Mouse (Mus musculus): ENCODE results near the gene Spaca3.

The Spaca3 gene

GRCm38 (mm10) chr11:80872509-80873474, 14.6 kb downstream of the Spaca3 start:
- DNase-seq, result peak; percentile 39

GRCm38 (mm10) chr11:80877131-80877651, 19.0 kb downstream of the Spaca3 start:
- DNase-seq, result peak; percentile 47

GRCm38 (mm10) chr11:80878026-80878425, 19.9 kb downstream of the Spaca3 start:
- no peak for DNase-seq

- DNase-seq, result peak; percentile 49
These were observed 24.2 kb downstream of the Spaca3 start for GRCm38 (mm10) chr11:80882229-80882810.

GRCm38 (mm10) chr11:80884521-80885231, 26.5 kb downstream of the Spaca3 start:
- peak; percentile 65 for DNase-seq

GRCm38 (mm10) chr11:80886365-80886764, 28.2 kb downstream of the Spaca3 start:
- DNase-seq, result peak; percentile 54

GRCm38 (mm10) chr11:80887021-80887420, 28.9 kb downstream of the Spaca3 start:
- no peak for DNase-seq

- no peak for DNase-seq
These were observed 31.3 kb downstream of the Spaca3 start for GRCm38 (mm10) chr11:80889336-80890063.

GRCm38 (mm10) chr11:80895853-80896252, 37.7 kb downstream of the Spaca3 start:
- DNase-seq, result no peak

GRCm38 (mm10) chr11:80900555-80900954, 42.4 kb downstream of the Spaca3 start:
- no peak for DNase-seq

- no peak for DNase-seq
These were observed 44.5 kb downstream of the Spaca3 start for GRCm38 (mm10) chr11:80902664-80903063.

- DNase-seq, result no peak
These were observed 45.3 kb downstream of the Spaca3 start for GRCm38 (mm10) chr11:80903426-80903825.

- no peak for DNase-seq
These were observed 46.4 kb downstream of the Spaca3 start for GRCm38 (mm10) chr11:80904559-80904958.

GRCm38 (mm10) chr11:80906456-80906855, 48.3 kb downstream of the Spaca3 start:
- DNase-seq, result peak; percentile 62

GRCm38 (mm10) chr11:80907820-80908219, 49.7 kb downstream of the Spaca3 start:
- DNase-seq, result peak; percentile 63

GRCm38 (mm10) chr11:80912721-80913120, 54.6 kb downstream of the Spaca3 start:
- peak; percentile 59 for DNase-seq

- DNase-seq, result no peak
These were observed 55.4 kb downstream of the Spaca3 start for GRCm38 (mm10) chr11:80913408-80914024.
